Mouse (Mus musculus) spleen, postnatal 10 days (tissue): ENCODE measurements around the gene Olfr65.

Source experiments
- DNase-seq, 2 experiments: peaks; one replicate each; pipeline ENCODE4 v3.0.0; 2021 to 2022; ENCODE audit warnings: low spot score in 2 of 2

Olfr65 gene

GRCm38 (mm10) chr7:103903187-103903586 is at the start of gene Olfr65:
Gene Olfr65, plus strand, starts transcription at chr7:103903487.
- no peak for DNase-seq

- DNase-seq, result no peak
These were observed 48.6 kb upstream of the Olfr65 start for GRCm38 (mm10) chr7:103854669-103855068.

- DNase-seq, result peak in 1 of 2 experiments; percentile 81
These were observed 44.2 kb upstream of the Olfr65 start for GRCm38 (mm10) chr7:103859076-103859475.

DNA sequence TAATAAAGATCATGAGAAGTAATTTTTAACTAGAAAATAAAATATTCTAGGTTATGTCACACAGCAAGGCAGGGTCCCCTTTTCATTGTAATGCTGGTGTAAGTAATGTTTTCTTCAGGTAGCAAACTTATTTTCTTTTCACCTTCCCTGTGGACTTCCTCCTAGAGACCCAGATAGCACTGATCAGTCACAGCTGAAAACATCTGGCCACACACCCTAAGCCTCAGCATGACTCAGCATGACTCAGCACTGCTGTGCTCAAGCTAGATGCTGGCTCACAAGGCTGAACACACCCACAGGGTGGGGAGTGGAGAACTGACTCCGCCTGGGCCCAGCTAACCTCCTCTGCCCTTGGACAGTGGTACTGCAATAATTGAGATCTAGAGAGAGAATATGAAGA is 42.4 kb upstream of the Olfr65 start:
- peak; percentile 77 to 91 for DNase-seq

DNA sequence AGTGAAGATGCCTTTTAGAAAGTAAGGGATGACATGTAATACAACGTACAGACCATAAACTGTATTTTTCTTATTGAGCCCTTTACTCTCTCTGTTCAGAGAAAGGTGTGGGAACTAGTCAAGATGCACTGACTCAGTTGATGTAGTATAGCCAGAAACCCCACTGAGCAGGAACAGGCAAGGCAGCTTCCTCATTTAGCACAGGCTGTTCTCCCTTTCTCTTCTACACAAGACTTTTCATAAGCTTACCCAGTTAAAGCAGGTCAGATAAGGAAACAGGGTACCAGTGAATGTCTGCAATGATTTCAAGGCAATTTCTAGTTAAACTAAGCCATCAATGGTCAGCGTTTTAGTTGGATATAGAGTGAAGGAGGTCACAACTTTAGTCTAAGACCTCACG is 41.8 kb upstream of the Olfr65 start:
- DNase-seq, result no peak

DNA sequence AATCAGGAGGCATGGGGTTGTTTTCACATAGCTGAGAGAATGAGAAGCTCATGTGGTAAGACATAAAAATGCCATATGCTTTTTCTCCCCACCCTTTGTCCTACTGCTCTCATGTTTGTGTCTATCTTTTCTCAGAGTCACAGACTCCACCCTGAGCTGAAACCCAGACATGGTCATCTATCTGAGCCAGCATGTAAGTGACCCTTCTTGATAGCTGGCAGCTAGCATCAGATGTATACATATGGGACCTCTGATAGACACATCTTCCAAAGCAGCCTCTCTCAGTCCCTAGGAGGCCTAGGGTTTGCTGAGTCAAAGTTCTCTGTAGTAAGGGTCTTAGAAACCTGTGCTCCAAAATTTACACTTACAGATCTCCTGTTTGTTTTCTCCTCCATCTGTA is 37.6 kb upstream of the Olfr65 start:
- peak in 1 of 2 experiments; percentile 49 for DNase-seq

GRCm38 (mm10) chr7:103870667-103871066 is 32.6 kb upstream of the Olfr65 start:
- DNase-seq, result peak in 1 of 2 experiments; percentile 62

- peak in 1 of 2 experiments; percentile 55 for DNase-seq
These were observed 30.2 kb upstream of the Olfr65 start for GRCm38 (mm10) chr7:103873064-103873463.

DNA sequence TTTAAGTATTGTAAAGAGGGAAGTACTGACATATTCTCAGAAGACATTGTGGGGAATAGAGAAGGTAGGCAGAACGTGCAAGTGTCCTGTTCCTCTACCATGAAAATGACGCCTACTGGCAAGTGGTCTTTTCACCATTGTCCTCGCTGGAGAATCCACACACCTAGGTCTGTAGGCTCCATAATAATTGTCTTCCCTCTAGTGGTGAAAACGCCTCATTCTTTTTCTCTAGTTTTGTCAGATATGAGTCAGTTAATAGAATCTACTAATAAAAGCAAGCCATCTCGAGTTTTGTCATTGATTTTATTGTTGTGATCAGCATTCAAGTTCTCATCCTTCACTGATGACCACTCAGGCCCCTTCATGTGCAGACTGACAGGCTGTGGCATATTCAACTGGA is 28.8 kb upstream of the Olfr65 start:
- no peak for DNase-seq

DNA sequence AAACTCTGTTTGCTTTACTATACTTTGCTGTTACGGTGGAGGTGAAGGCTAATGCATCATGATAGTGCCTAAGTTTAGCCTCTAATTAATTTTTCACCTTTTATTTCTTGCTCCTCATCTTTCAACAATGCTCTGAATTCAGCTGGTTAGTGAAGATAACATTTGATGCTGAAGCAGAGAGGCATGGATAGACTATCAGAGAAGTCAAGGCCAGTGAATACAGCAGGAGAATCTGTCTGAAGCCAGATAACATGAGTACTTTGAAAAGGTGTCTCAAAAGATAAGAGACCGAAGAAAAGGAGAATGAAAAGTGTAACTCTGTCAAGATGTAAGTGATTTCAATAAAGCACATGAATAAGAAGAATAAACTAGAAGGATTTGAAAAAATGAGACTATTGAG is 26.2 kb upstream of the Olfr65 start:
- DNase-seq, result no peak

DNA sequence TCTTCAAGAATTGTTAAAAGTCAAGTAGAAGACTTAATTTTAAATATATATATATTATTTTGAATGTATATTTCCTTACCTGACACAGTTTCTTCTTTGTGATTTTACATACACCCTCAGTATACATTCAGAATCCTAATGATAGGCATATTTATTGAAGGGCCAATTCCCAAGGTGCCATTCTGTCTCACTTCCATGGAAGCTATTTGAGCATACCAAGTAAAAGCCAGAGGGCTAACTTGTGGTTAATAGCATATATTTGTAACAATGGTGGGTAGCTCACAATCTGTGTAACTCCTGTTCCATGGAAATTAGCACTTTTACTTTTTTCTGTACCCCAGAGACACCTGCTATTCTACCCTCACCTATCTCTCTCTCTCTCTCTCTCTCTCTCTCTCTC is 17.1 kb upstream of the Olfr65 start, which contains the start of gene Olfr66:
Olfr66 (minus strand) TSS at position 101 of the 400 bp plus-strand sequence.
- no peak for DNase-seq

DNA sequence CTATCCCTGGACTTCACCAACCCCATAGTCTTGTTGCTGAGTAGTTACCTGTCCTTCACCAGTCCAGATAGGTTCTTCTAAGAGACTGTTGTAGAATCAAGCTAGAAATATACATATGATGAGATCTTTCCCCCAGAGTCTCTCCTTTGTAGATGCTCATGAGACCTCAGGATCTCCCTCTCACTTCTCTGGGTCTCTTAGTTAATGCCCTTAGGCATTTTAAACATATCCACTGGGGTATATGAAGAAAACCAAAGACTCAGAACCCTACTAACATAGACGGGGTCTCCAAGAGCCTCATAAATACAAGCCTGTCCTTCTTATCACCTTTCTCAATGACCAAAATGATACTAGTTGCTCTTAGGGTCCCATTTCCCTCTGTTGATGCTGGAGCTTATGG is 8.9 kb upstream of the Olfr65 start, which contains the start of gene Olfr64:
Olfr64 (minus strand) TSS at position 101 of the 400 bp plus-strand sequence.
- no peak for DNase-seq

GRCm38 (mm10) chr7:103910047-103910446 is 6.8 kb downstream of the Olfr65 start:
- DNase-seq, result peak in 1 of 2 experiments; percentile 60

DNA sequence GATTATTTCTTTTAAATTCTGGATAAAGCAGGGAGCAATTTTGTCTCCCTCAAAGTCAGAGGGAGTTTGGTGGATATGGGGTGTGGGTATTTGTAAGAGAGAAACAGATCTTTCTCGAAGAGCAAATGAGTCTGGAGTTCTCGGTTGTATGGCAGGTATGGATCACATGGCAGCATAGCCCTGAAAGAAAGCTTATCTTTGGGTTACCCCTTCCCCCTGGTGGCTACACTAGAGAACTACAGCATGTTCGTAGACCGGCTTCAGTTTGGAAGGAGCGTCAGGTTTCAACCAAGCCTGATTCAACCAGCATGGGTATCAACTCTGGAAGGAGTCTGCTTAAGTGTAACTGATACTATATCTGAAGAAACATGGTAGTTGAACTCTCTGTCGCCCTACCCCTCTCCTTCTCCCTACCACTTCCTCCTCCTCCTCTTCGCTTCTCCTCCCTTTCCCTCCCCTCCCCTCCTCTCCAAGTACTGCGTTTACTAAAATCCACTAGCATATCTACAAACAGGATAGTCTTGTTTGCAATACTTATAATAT is 9.8 kb downstream of the Olfr65 start:
- DNase-seq, result peak in 1 of 2 experiments; percentile 57

DNA sequence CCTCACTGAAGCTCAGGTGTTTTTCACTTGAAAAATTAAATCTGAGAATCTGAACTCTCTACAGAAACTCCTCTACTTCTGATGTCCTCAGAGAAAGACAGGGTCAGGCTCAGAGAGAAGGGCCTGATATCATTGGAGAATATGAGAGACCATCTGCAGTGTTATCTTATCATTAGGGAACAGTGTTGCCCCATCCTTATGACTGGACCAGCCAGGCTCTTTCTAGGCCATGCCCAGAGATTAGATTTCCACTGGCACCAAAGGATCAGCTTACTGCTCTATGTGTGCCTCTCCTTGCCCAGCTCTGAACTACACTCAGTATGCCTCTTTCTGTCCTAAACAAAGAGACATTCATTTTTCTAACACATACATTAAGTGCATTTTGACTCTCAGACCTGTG is 12.1 kb downstream of the Olfr65 start:
- DNase-seq, result no peak

DNA sequence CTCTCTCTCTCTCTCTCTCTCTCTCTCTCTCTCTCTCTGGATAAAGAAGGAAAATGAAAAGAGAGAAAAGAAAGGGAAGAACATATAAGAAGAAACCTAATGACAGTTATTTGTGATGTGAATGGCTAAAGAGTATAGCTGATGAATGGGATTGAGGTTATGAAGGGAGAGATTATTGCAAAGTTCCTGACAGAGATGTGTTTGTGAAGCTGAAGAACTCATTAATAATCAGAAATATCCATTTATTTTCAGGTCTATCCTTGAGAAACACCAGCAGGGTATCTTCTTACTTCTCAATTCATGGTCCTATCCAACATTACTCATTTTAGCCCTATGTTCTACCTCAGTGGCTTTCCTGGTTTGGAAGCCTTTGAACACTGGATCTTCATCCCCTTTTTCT is 25.2 kb downstream of the Olfr65 start, which contains the start of gene Olfr631:
Olfr631 (plus strand) TSS at position 301 of the 400 bp plus-strand sequence.
- DNase-seq, result no peak

DNA sequence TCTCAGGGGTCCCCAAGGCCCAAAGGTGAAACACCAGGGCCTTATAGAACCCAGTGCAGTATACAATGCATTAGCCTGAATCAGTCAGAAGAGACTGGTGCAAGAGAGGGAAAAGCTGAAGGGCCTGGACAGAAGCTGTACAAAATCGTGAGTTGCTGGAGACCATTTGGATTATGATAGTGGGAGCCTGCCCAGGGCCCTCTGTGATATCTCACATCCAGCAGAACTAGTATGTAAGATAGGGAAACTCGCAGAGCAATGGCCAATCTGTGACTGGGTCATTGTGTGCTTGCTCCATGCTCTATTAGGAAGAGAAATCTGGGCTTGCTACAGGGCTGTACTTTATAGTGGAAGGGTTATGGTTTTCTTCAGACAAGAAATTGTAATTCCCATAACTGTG is 31.0 kb downstream of the Olfr65 start, which contains the start of gene Olfr632:
Olfr632 (plus strand) TSS at position 84 of the 400 bp plus-strand sequence.
- no peak for DNase-seq

DNA sequence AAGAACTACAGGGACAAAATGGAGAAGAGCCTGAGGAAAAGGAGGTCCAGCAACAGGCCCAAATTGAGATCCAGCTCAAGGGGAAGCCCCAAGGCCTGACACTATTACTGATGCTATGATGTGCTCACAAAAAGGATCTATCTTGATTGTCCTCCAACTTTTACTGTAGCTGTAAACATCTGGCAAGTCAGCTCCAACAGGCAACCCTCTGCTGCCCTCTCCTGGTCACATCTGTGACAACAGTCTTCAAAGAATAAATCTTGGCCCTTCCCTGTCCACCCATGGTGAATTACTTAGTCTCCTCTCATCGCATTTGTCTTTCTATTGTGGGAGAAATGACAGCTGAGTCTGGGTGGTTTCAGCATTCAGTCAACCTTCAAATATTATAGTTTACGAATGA is 39.4 kb downstream of the Olfr65 start:
- DNase-seq, result peak; percentile 52 to 77

- no peak for DNase-seq
These were observed 40.9 kb downstream of the Olfr65 start, which contains the start of gene Olfr633 for GRCm38 (mm10) chr7:103944137-103944536. Gene Olfr633, plus strand, starts transcription at chr7:103944437.
